Mouse (Mus musculus) left cerebral cortex, postnatal 10 days (tissue): Measurements from ENCODE around the gene Ugt1a6b. TPM values are rescaled to one million over a fixed set of nuclear protein-coding genes. Genes with fewer than 3 reads are reported as not detected.
A peak's percentile ranks its signal among the peaks of the same experiment; 100 is the strongest.

Experiments
- DNase-seq, 2 experiments: peaks; one replicate each; pipeline ENCODE4 v3.0.0; 2021 to 2022; ENCODE audit warnings: low spot score in 2 of 2, mixed read lengths in 1 of 2; ENCODE audit errors: extremely low spot score in 1 of 2
- intact Hi-C: fragments of 180-260 bp; cut with DNase I; formaldehyde crosslinking; loops from one replicate; pipeline ENCODE4 v1.15.1; 2025
- total RNA-seq, 2 experiments: library from RNA; stranded (reverse); gene quantifications; 2 replicates each; pipeline ENCODE4 v1.2.3; 2021

The Ugt1a6b gene
- total RNA-seq, 2 experiments from 2014 or later: 0.24 TPM; not detected in 1

DNA sequence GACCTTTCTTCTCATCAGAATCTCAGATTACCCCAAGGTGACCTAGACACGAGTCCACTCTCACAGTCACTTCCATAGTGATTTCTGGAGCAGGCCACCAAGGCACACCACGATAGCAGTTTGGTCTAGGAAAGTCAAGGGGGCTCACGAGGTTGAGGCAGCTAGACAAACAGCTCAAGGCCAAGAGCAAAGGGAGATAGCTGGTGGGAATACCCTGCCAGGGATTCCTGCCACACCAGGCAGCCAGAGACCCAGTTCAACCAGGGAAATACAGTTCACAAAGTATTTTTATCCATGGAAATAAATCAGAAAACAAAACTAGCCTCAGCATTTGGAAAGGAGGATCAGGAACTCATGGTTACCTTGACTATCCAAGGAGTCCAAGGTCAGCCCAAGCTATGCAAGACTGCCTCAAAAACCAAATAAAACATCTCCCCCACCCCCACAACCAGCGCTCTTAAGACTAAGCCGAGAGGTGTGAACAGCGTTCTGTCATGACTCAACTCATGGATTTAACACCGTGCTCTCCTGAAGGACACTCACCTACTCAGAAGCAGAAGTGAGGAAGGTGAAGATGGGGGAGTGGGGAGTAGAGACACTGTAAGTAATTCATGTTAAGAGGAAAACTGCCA lies 161.3 kb downstream of the Ugt1a6b start:
- DNase-seq: no peak
- intact Hi-C loops: no loop called here

DNA sequence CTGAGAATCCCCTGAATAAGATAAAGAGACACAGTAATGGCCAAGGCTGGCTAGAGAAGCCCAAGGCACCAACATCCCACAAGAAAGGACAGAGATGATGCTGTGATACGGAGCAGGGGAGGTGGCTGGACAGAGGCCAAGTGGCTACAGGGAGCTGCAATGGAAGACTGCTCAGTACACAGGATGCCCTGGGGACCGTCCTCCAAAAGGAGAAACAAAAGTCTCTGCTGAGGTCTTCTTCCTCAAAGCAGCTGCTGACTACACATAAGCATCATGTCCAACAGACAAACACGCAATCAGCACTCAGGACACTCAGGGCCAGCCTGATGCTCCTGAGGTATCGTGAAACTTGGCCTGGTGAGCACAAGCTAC lies 161.8 kb downstream of the Ugt1a6b start:
- intact Hi-C loops: no loop called here
- DNase-seq: peak in 1 of 2 experiments; percentile 85

DNA sequence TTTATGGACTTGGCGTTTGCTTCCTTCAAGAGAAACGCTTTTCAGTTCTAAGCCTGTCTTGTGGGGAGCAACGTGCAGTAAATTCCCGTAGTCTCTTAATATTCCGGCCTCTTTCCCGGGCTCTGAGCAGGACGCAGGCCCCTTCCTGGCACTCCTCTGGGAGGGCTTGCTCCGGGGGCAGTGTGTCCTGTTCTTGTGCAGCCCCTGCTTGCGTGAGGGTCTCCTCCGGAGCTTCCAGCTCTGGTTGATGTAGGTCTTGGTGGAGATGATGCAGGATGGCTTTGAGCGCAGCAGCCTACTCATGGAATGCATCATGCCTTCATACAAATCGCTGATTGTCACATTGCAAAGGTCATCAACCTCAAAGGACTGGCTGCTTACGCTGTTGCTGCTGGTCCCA lies 163.1 kb downstream of the Ugt1a6b start:
- intact Hi-C loops: no loop called here
- DNase-seq: peak in 1 of 2 experiments; percentile 50

DNA sequence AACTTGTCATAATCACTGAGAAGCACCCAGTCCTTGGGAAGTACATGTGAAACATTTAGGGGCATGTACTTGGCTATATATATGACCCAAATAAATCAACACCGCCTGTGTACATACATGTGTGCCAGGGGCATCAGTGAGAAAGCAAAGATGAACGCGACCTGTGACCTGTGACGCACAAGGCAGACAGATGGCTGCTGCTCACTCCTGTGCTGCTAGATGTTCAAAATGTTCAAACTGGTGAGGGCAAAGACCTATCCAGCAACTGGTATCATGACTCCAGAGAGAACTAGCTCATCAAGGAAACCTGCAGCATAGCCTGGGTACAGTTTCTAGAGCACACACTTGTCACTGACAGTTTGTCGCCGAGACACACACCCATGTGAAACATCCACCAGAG lies 164.4 kb downstream of the Ugt1a6b start:
- intact Hi-C loops: no loop called here
- peak in 1 of 2 experiments; percentile 47 for DNase-seq

DNA sequence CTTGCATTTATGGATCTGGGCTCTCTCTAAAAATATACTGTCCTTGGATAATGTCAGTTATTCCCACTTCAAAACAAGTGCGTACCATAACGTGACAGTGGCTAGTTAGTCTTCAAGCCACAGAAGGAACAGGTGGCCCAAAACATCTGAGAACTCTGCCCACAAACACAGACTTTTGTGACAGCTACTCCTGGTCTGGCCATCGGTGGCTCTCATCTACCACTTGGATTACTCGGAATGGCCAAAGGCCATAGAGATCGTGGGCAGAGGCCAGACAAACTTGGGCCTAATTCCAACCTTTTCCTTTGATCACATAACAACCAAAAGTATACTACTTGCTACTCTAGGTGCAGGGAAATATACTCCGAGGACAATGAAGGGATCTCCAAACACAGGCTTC lies 165.0 kb downstream of the Ugt1a6b start:
- intact Hi-C loops: no loop called here
- no peak for DNase-seq

Other genes starting within 250 kb of the Ugt1a6b start
- 100 to 1,000 TPM; 140 to 160 TPM for gene Dgkd, start 250.0 kb upstream of the Ugt1a6b start, total RNA-seq
- gene Usp40, start 94.7 kb upstream of the Ugt1a6b start, total RNA-seq: 10 to 100 TPM; 21.1 to 21.9 TPM
- gene Ugt1a10, start 47.9 kb upstream of the Ugt1a6b start, total RNA-seq: not detected
- not detected for gene Ugt1a9, start 32.5 kb upstream of the Ugt1a6b start, total RNA-seq
- not detected for gene Ugt1a8, start 15.4 kb upstream of the Ugt1a6b start, total RNA-seq
- gene Ugt1a7c, start 8.2 kb upstream of the Ugt1a6b start, total RNA-seq: under 1 TPM; 0.71 to 0.97 TPM
- under 1 TPM in 1 of 2 experiments, not detected in 1; 0.32 TPM for gene Ugt1a6a, start 31.6 kb downstream of the Ugt1a6b start, total RNA-seq
- not detected for gene Ugt1a5, start 62.8 kb downstream of the Ugt1a6b start, total RNA-seq
- under 1 TPM in 1 of 2 experiments, not detected in 1; 0.17 TPM for gene Ugt1a2, start 97.3 kb downstream of the Ugt1a6b start, total RNA-seq
- gene Dnajb3, start 102.5 kb downstream of the Ugt1a6b start, total RNA-seq: 1 to 10 TPM; 3.9 to 5.0 TPM
- gene Ugt1a1, start 108.7 kb downstream of the Ugt1a6b start, total RNA-seq: not detected
- gene Mroh2a, start 123.7 kb downstream of the Ugt1a6b start, total RNA-seq: under 1 TPM; 0.06 to 0.20 TPM
- 10 to 100 TPM; 42.0 to 44.4 TPM for gene Hjurp, start 174.4 kb downstream of the Ugt1a6b start, total RNA-seq
- 1 to 10 TPM; 1.2 to 1.5 TPM for gene Trpm8, start 174.4 kb downstream of the Ugt1a6b start, total RNA-seq